In the genomic region with DNA sequence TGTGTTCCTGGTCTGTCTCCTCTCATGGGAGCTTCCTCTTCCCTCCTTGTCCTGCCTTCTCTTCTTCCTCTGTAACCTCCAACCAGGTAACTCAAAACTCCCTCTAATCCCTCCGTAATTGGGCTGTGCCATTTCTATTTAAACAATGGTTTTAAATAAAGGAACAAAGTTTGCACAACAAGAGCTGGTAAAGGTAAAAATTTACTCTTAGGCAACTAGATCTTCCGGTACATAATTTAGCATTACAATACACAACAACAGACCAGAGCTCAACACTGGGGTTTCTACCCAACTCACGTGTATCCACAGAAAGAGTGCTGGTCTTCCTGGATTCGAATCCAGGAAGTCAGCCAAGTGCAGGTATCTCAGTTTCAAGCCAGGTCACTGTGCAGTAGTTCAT, we compare ENCODE assay signal across 26 mouse cellular contexts.
"Had no signal": no experiment of that assay in that cellular context is flagged by ENCODE, and none has a peak within 500 bp of the region (broad histone marks: within the 10 kb centered on the region; RNA-seq: fewer than 3 reads in every experiment).

No protein-coding gene starts in this region.

- ATAC-seq: intestine, embryonic 16.5 days had no signal

- H3K4me1 ChIP-seq: liver, embryonic 13.5 days; liver, embryonic 15.5 days had no signal

- H3K27me3 ChIP-seq: heart, embryonic 12.5 days; heart, embryonic 15.5 days; hindbrain, embryonic 13.5 days; hindbrain, embryonic 15.5 days; kidney, embryonic 15.5 days had no signal

- H3K4me3 ChIP-seq: heart, embryonic 10.5 days; heart, embryonic 12.5 days; heart, embryonic 15.5 days; hindbrain, embryonic 13.5 days; hindbrain, embryonic 15.5 days; kidney, embryonic 15.5 days; limb, embryonic 10.5 days; limb, embryonic 12.5 days; liver, embryonic 13.5 days; liver, embryonic 15.5 days had no signal

- H3K9ac ChIP-seq: heart, embryonic 12.5 days; heart, embryonic 15.5 days; hindbrain, embryonic 13.5 days; hindbrain, embryonic 15.5 days; kidney, embryonic 15.5 days; limb, embryonic 12.5 days; liver, embryonic 13.5 days; liver, embryonic 15.5 days had no signal

- DNase-seq: gastrocnemius, postnatal 14 days; gastrocnemius, postnatal 36 days; heart, adult 11 months; heart, postnatal 14 days; heart, postnatal 36 days; kidney, adult 11 months; kidney, adult 2 months; kidney, adult 9 months; kidney, postnatal 14 days; kidney, postnatal 36 days; layer of hippocampus, adult 9-11 months; layer of hippocampus, postnatal 36 days; liver; liver, embryonic 13.5 days had no signal

- H3K4me2 ChIP-seq: heart, embryonic 12.5 days; heart, embryonic 15.5 days; hindbrain, embryonic 13.5 days; hindbrain, embryonic 15.5 days; kidney, embryonic 15.5 days; limb, embryonic 12.5 days; liver, embryonic 13.5 days; liver, embryonic 15.5 days had no signal

- H3K9me3 ChIP-seq: heart, embryonic 10.5 days; heart, embryonic 12.5 days; heart, embryonic 15.5 days; hindbrain, embryonic 13.5 days; hindbrain, embryonic 15.5 days; kidney, embryonic 15.5 days; limb, embryonic 10.5 days; liver, embryonic 13.5 days; liver, embryonic 15.5 days had no signal

- H3K36me3 ChIP-seq: heart, embryonic 12.5 days; heart, embryonic 15.5 days; hindbrain, embryonic 13.5 days; hindbrain, embryonic 15.5 days; kidney, embryonic 15.5 days; limb, embryonic 12.5 days; liver, embryonic 13.5 days; liver, embryonic 15.5 days had no signal

- H3K27ac ChIP-seq: heart, embryonic 10.5 days; heart, embryonic 15.5 days; hindbrain, embryonic 13.5 days; hindbrain, embryonic 15.5 days; hindbrain, postnatal 0 days; kidney, embryonic 15.5 days; kidney, postnatal 0 days; limb, embryonic 12.5 days; liver, embryonic 13.5 days; liver, embryonic 15.5 days had no signal
